Mouse (Mus musculus): ENCODE measurements around the gene Dlgap5.

The Dlgap5 gene

DNA sequence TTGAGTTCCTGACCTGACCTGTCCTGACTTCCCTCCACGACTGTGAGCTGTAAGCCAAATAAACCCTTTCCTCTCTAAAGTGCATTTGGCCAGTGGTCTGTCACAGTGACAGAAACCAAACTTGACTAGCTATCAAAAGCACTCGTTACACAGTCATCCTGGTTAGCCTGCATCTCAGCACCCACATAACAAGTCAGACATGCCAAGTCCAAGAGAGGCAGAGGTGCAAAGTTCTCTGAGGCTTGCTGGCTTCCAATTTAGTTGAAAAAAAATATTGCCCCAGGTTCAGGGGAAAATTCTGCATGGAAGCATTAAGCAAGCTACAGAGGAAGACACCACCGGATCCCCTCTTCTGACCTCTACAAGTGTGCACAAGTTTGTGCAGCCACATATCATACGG is 65.0 kb downstream of the Dlgap5 start:
- DNase-seq (ENCODE audit: low spot score in 2 of 2): no peak

- DNase-seq (ENCODE audit: low spot score in 2 of 2): no peak
Measured at GRCm38 (mm10) chr14:47352272-47352671, 65.9 kb downstream of the Dlgap5 start.

GRCm38 (mm10) chr14:47350974-47351373 is 67.2 kb downstream of the Dlgap5 start:
- no peak for DNase-seq (ENCODE audit: low spot score in 2 of 2)

DNA sequence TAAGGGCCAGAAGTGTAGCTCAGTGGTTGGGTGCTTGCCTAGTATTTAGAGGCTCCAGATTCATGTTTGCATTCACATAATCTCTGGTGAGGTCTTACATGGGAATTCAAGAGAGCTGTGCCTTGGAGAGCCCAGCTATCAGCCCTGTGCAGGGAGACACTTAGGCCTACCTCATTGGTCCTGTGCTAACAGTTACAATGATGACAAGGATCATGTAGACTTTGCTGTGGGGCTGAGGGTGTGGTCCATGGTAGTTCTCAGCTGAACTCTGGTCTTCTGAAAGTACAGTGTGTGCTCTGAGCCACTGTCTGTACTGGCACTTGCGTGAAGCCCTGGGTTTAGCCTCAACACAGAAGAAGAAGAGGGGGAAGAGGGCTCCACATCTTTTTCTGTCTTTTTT is 71.5 kb downstream of the Dlgap5 start:
- no peak for DNase-seq (ENCODE audit: low spot score in 2 of 2)

- no peak for DNase-seq (ENCODE audit: low spot score in 2 of 2)
Measured at GRCm38 (mm10) chr14:47341811-47342291, 76.4 kb downstream of the Dlgap5 start.

DNA sequence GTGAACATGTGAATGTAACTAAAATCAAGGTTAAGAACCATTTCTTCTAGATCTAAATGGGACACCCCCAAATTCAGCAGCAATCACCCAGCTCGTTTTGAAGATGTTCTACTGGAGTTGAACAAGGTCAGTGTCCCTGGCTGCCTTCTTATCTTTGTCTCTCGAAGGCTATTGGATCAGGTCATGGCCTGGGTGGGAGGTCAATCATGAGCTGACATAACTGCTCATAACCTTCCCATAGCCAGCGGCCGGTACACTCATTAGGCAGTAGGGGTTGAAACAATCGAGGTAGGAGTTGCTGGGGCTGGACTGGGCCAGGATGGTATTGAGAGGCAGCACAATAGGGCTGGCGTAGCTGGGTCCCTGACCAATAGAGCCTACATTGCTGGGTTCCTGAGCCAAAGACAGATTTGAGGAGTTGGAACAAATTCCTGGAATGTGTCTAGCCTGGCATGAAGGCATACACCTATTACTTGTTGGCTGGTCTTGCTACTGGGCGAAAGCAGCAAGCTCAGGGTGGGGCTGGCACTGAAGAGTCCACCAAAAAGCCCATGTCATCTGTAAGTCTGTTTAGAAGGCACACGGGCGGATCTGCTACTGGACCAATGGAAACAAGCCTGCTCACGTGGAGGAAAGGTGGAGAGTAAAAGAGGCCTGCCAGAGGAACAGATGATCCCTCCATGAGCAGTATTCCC is 77.8 kb downstream of the Dlgap5 start:
- no peak for DNase-seq (ENCODE audit: low spot score in 2 of 2)

All from spleen, postnatal 36 days (tissue).